Mouse (Mus musculus): ENCODE data around the gene Cd2bp2.

Cd2bp2 gene

DNA sequence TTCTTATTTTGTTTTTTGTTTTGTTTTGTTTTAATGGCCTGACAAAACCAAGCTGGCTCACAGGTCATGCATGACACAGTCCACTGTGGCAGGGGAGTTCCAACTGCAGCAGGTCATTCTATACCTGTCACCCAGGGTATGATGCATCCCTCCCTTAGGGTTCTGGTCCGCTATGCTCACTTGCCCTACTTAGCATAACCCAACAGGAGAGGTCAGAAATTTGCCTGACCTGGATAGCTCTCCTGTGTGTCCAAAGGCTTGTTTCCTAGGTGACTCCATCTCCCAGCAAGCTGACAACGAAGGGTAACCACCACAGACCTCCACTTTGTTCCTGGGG is 49.6 kb downstream of the Cd2bp2 start:
- in situ Hi-C loops (cut with MboI, MseI): no loop called here

DNA sequence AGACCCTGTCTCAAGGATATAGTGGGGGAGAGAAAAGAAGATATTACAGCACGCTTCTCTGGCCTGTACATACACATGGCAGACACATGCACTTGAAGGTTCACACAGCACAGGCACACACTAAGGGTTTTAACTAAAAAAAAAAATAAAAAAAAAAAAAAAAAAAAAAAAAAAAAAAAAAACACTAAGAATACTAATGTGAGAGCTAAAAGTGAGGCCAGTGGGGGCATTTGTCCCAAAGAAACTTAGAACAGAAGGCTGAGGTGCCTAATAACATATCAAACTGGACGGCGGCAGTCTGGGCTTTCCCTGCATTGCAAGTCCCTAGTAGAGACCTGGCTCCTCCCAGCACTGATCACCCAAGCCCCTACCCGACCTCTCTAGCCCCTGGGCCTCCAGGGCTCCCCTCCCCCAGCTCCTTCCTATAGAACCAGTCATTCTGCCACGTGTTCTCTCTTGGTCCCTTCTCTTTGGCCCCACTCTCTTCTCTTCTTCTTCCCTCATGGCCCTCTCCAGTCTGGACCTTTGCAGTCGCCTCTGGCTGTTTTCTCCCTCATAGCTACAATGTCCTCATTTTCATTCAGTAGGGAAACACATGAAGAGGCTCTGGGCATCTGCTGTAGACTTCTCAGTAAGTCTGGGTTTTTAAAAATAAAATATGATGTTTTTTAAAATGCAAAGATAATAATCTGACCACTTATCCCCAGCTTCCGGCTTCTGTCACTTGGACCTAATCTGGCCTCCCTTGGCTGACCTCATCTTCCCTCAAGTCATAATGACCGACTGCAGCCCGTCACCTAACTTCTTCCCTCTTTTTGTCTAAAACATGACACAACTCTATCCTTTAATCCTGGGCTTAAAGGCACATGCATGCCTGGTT is 50.2 kb downstream of the Cd2bp2 start:
- in situ Hi-C loops (cut with MboI, MseI): no loop called here

DNA sequence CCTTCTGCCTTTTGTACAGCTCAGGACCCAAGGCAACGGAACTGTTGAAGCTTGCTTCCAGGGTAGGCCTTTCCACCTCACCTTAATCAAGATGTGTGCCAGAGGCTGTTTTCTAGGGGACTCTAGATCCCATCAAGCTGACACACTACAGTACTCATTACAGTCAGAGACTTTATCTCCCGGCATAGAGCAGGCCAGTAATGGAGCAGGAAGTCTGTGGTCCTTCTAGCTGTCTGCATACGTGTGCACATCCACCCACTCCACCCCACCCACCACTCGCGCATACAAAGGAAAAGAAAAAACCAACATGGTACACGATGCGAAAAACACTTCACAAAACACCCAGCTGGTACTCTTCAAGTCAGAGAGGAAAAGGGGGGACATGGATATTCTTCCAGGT is 51.4 kb downstream of the Cd2bp2 start:
- in situ Hi-C loops (cut with MboI, MseI): no loop called here

DNA sequence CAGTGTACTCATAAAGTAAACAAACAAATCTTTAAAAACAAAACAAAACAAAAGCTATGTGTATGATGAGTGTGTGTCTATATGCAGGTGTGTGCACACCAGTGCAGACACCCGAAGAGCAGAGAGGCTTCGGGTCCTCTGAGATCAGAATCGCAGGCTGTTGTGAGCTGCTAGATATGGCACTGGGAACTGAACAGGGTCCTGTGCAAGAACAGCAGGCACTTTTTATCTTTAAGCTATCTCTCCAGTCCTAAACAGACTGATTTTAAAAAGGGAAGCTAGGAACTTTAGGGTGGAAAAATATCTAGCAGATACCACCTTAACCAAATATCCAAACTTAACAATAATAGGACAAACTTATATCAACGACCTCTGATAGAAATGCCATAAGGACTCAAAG is 53.2 kb downstream of the Cd2bp2 start:
- in situ Hi-C loops (cut with MboI, MseI): no loop called here

DNA sequence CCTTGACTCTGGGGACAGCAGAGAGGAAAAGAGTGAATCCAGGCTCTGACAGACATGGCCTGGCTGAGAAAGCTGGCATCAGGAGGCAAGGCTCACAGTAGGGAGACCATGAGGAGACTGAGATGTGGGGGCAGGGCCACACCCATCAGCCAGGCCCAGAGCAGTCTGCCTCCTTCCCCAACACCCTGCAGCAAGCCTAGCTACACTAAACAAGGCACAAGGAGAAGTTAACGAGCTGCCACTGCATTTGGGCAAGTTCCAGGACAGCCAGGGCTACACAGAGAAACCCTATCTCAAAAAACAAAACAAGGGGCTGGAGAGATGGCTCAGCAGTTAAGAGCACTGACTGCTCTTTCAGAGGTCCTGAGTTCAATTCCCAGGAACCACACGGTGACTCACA is 53.6 kb downstream of the Cd2bp2 start:
- in situ Hi-C loops (cut with MboI, MseI): no loop called here
